Mouse (Mus musculus) stomach, postnatal 0 days (tissue): ENCODE measurements around the gene Sema3f.

Source experiments
- CTCF ChIP-seq: IDR thresholded peaks from 2 replicates; pipeline ENCODE4 v1.5.1; 2016; ENCODE audit warnings: antibody characterized with exemption, low read depth, mild to moderate bottlenecking, moderate library complexity
- EP300 ChIP-seq: optimal IDR thresholded peaks from 2 replicates; pipeline ENCODE3; 2016; ENCODE audit warnings: antibody characterized with exemption

GRCm38 (mm10) chr9:107631861-107632260 is 78.4 kb downstream of the Sema3f start:
- TF ChIP-seq EP300 (no peak), CTCF (no peak)
